Mouse (Mus musculus): ENCODE measurements around the gene Ankdd1a. TPM values are rescaled to one million over a fixed set of nuclear protein-coding genes. Genes with fewer than 3 reads are reported as not detected.
A peak's percentile ranks its signal among the peaks of the same experiment; 100 is the strongest.

Gene Ankdd1a
- polyA plus RNA-seq, 1 experiment from 2014 or later, result 0.14 TPM

GRCm38 (mm10) chr9:65458975-65459374, 61.0 kb downstream of the Ankdd1a start:
- Histone ChIP-seq H3K4me2 (ENCODE audit: low read length) (no peak overlapping the region), H3K9me3 (replicated peaks; ENCODE audit: low read length) (no peaks in the 10 kb centered on the region), H3K4me1 (replicated peaks; ENCODE audit: insufficient read depth, low read length) (peaks cover 13% of the 10 kb centered on the region; the same call in 1 of the 2 replicates), H3K27me3 (ENCODE audit: insufficient read depth, low read length) (no peaks in the 10 kb centered on the region), H3K4me3 (replicated peaks; ENCODE audit: low read depth, low read length) (no peak overlapping the region), H3K27ac (no peak overlapping the region), H3K36me3 (ENCODE audit: insufficient read depth, low read length) (no peaks in the 10 kb centered on the region), H3K9ac (ENCODE audit: low read depth, low read length) (no peak overlapping the region)
- ATAC-seq (replicated peaks; ENCODE audit: low FRiP score, low read depth), result no peak
- TF ChIP-seq CTCF (IDR thresholded peaks at IDR 0.05; ENCODE audit: low read depth), result no peak
- 81% methylated on average over 2 of the region's 2 CpGs for WGBS
- no peak for DNase-seq (ENCODE audit: low spot score)

GRCm38 (mm10) chr9:65447951-65448350, 72.0 kb downstream of the Ankdd1a start:
- 88% methylated on average over 6 of the region's 6 CpGs for WGBS
- no peak for TF ChIP-seq CTCF (IDR thresholded peaks at IDR 0.05; ENCODE audit: low read depth)
- H3K36me3 ChIP-seq (ENCODE audit: insufficient read depth, low read length), result peaks cover 42% of the 10 kb centered on the region
- DNase-seq (ENCODE audit: low spot score) (no peak), ATAC-seq (replicated peaks; ENCODE audit: low FRiP score, low read depth) (no peak)
- no peaks in the 10 kb centered on the region for H3K27me3 ChIP-seq (ENCODE audit: insufficient read depth, low read length)
- no peak overlapping the region for H3K4me2 ChIP-seq (ENCODE audit: low read length)
- H3K27ac ChIP-seq, result no peak overlapping the region
- H3K4me3 ChIP-seq (replicated peaks; ENCODE audit: low read depth, low read length), result no peak overlapping the region
- H3K9me3 ChIP-seq (replicated peaks; ENCODE audit: low read length), result no peaks in the 10 kb centered on the region
- no peaks in the 10 kb centered on the region for H3K4me1 ChIP-seq (replicated peaks; ENCODE audit: insufficient read depth, low read length)
- no peak overlapping the region for H3K9ac ChIP-seq (ENCODE audit: low read depth, low read length)

GRCm38 (mm10) chr9:65444692-65445091, 75.3 kb downstream of the Ankdd1a start:
- H3K4me1 ChIP-seq (replicated peaks; ENCODE audit: insufficient read depth, low read length), result no peaks in the 10 kb centered on the region
- H3K27ac ChIP-seq, result no peak overlapping the region
- peak; percentile 47 for TF ChIP-seq CTCF (IDR thresholded peaks at IDR 0.05; ENCODE audit: low read depth)
- ATAC-seq (replicated peaks; ENCODE audit: low FRiP score, low read depth) (no peak), DNase-seq (ENCODE audit: low spot score) (no peak)
- 89% methylated on average over 4 of the region's 4 CpGs for WGBS
- no peak overlapping the region for H3K4me2 ChIP-seq (ENCODE audit: low read length)
- H3K27me3 ChIP-seq (ENCODE audit: insufficient read depth, low read length), result no peaks in the 10 kb centered on the region
- H3K9ac ChIP-seq (ENCODE audit: low read depth, low read length), result no peak overlapping the region
- peaks cover 45% of the 10 kb centered on the region; the same call in 1 of the 2 replicates for H3K36me3 ChIP-seq (ENCODE audit: insufficient read depth, low read length)
- no peak overlapping the region for H3K4me3 ChIP-seq (replicated peaks; ENCODE audit: low read depth, low read length)
- no peaks in the 10 kb centered on the region for H3K9me3 ChIP-seq (replicated peaks; ENCODE audit: low read length)

Other genes starting within 250 kb of the Ankdd1a start
- gene Clpx, start 225.9 kb downstream of the Ankdd1a start, polyA plus RNA-seq (2015; fragmentation: Nextera tagmentation; extraction: Ambion mirVana), result 59.5 and 62.3 TPM in 2 replicates
- gene Pdcd7, start 174.1 kb downstream of the Ankdd1a start, polyA plus RNA-seq (2015; fragmentation: Nextera tagmentation; extraction: Ambion mirVana), result 9.1 and 10.3 TPM in 2 replicates
- gene Ubap1l, start 159.2 kb downstream of the Ankdd1a start, polyA plus RNA-seq (2015; fragmentation: Nextera tagmentation; extraction: Ambion mirVana), result 0.08 and 0.10 TPM in 2 replicates
- 1.2 and 1.5 TPM in 2 replicates for gene Kbtbd13, start 128.5 kb downstream of the Ankdd1a start, polyA plus RNA-seq (2015; fragmentation: Nextera tagmentation; extraction: Ambion mirVana)
- gene Rasl12, start 121.7 kb downstream of the Ankdd1a start, polyA plus RNA-seq (2015; fragmentation: Nextera tagmentation; extraction: Ambion mirVana), result 10.4 and 10.7 TPM in 2 replicates
- 33.4 and 36.0 TPM in 2 replicates for gene Slc51b, start 97.2 kb downstream of the Ankdd1a start, polyA plus RNA-seq (2015; fragmentation: Nextera tagmentation; extraction: Ambion mirVana)
- gene Mtfmt, start 84.4 kb downstream of the Ankdd1a start, polyA plus RNA-seq (2015; fragmentation: Nextera tagmentation; extraction: Ambion mirVana), result 19.2 and 20.6 TPM in 2 replicates
- 118 and 122 TPM in 2 replicates for gene Spg21, start 59.2 kb downstream of the Ankdd1a start, polyA plus RNA-seq (2015; fragmentation: Nextera tagmentation; extraction: Ambion mirVana)
- 13.4 and 14.6 TPM in 2 replicates for gene Plekho2, start 59.8 kb upstream of the Ankdd1a start, polyA plus RNA-seq (2015; fragmentation: Nextera tagmentation; extraction: Ambion mirVana)
- gene Pif1, start 67.0 kb upstream of the Ankdd1a start, polyA plus RNA-seq (2015; fragmentation: Nextera tagmentation; extraction: Ambion mirVana), result 3.5 and 4.8 TPM in 2 replicates
- 38.6 and 39.2 TPM in 2 replicates for gene Rbpms2, start 109.5 kb upstream of the Ankdd1a start, polyA plus RNA-seq (2015; fragmentation: Nextera tagmentation; extraction: Ambion mirVana)
- 299 and 305 TPM in 2 replicates for gene Oaz2, start 147.8 kb upstream of the Ankdd1a start, polyA plus RNA-seq (2015; fragmentation: Nextera tagmentation; extraction: Ambion mirVana)

Measured in kidney, postnatal 0 days (tissue).